Mouse (Mus musculus) testis, adult 2 months (tissue): ENCODE measurements at regions not wholly inside any gene's neighbourhood (a gene's known extent, or its start where the extent isn't known, plus 50 kb on each side); places are given as distances from the start of the nearest gene placed in this dataset.

Experiments used
- H3K27ac ChIP-seq: fragments of 200-500 bp; 2 replicates; pipeline ENCODE4 v1.5.1; 2012; ENCODE audit warnings: low read depth, low read length; ENCODE audit not compliant: control insufficient read depth, insufficient read depth
- H3K27me3 ChIP-seq: fragments of 200-500 bp; 2 replicates; pipeline ENCODE4 v1.6.1; 2012; ENCODE audit warnings: mild to moderate bottlenecking, low read length, moderate library complexity; ENCODE audit not compliant: control insufficient read depth, insufficient read depth
- H3K36me3 ChIP-seq: fragments of 200-500 bp; 2 replicates; pipeline ENCODE4 v1.6.1; 2012; ENCODE audit warnings: mild to moderate bottlenecking, low read length; ENCODE audit not compliant: control insufficient read depth, insufficient read depth
- H3K4me1 ChIP-seq: fragments of 200-500 bp; 2 replicates; pipeline ENCODE4 v1.6.1; 2012; ENCODE audit warnings: low read length; ENCODE audit not compliant: control insufficient read depth, insufficient read depth
- H3K4me3 ChIP-seq: fragments of 200-500 bp; 2 replicates; pipeline ENCODE4 v1.5.1; 2012; ENCODE audit warnings: low read depth, mild to moderate bottlenecking, low read length, moderate library complexity, mixed read lengths; ENCODE audit not compliant: control insufficient read depth
- CTCF ChIP-seq: fragments of 200-500 bp; IDR thresholded peaks from 2 replicates; pipeline ENCODE4 v1.5.1; 2012; ENCODE audit warnings: low read depth, mild to moderate bottlenecking, inconsistent platforms, low read length, moderate library complexity; ENCODE audit not compliant: control insufficient read depth, insufficient read depth, insufficient replicate concordance
- POLR2A ChIP-seq: fragments of 200-500 bp; IDR thresholded peaks from 2 replicates; pipeline ENCODE4 v1.6.1; 2012; ENCODE audit warnings: low read depth, mild to moderate bottlenecking, inconsistent platforms, low read length, moderate library complexity; ENCODE audit not compliant: control insufficient read depth

GRCm38 (mm10) chr2:45236168-45236700 lies 119.0 kb upstream of the Zeb2 start:
- TF ChIP-seq CTCF (no peak), POLR2A (no peak)
- Histone ChIP-seq H3K4me3 (no peak overlapping the region), H3K4me1 (no peaks in the 10 kb centered on the region), H3K27ac (no peak overlapping the region), H3K27me3 (no peaks in the 10 kb centered on the region), H3K36me3 (no peaks in the 10 kb centered on the region)

- Histone ChIP-seq H3K27me3 (no peaks in the 10 kb centered on the region), H3K27ac (no peak overlapping the region), H3K36me3 (no peaks in the 10 kb centered on the region), H3K4me1 (no peaks in the 10 kb centered on the region), H3K4me3 (no peak overlapping the region)
- TF ChIP-seq POLR2A, result no peak
- TF ChIP-seq CTCF, result no peak
These were observed 117.0 kb upstream of the Zeb2 start for GRCm38 (mm10) chr2:45234148-45234547.

- Histone ChIP-seq H3K36me3 (no peaks in the 10 kb centered on the region), H3K4me3 (no peak overlapping the region), H3K27me3 (no peaks in the 10 kb centered on the region), H3K27ac (no peak overlapping the region; the same call in 1 of the 2 replicates), H3K4me1 (no peaks in the 10 kb centered on the region)
- TF ChIP-seq CTCF, result no peak
- no peak for TF ChIP-seq POLR2A
These were observed 113.4 kb upstream of the Zeb2 start for GRCm38 (mm10) chr2:45230351-45231209.

DNA sequence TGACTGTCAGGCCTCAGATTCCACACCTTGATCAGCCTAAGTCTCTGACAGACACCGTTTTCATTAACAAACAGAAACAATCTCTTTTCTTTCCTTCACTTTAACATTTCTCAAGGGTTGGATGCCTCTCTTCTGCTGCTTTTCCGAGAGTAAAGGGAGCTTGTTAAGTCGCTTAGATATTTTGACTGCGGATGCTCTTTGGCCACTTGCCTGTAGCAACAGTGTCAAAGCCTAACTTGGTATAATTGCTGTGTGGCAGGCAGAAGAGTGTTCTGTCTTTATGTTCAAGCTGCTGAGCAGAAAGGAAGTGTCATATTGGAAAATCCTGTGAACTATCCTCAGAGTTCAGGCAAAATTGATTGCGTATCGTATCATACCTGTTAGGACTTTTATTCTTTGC lies 112.3 kb upstream of the Zeb2 start:
- Histone ChIP-seq H3K27ac (no peak overlapping the region), H3K4me3 (no peak overlapping the region), H3K4me1 (no peaks in the 10 kb centered on the region), H3K36me3 (no peaks in the 10 kb centered on the region), H3K27me3 (no peaks in the 10 kb centered on the region)
- no peak for TF ChIP-seq POLR2A
- TF ChIP-seq CTCF, result no peak

DNA sequence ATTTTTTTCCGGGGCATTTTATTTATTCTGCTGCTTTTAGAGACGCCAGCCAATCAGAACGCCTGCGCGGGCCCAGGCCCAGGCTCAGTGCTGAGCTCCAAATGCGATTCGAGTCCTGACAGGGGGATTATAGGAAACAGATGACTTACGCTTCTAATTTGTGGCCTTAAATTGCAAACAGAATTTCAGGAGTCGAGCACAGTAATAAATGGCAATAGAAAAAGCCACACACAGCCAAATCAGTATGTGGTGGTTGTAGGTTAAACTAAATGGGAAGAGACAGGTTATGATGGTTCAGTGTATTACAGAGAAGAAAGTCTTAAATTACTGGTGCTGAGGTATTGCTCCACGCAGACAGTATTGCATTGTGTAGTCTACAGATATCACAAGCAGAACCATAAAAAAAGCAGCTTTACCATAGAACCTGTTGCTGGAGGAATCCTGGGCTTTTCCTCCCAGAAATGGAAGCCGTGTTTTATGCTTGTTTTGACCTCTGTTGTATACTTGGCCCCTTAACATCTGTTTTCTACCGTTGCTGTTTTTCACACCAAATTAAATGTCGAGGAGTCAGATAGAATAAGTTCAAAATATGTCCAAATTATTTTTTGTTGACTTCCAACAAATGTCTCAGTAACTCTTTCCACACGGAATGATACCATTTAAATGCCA lies 110.2 kb upstream of the Zeb2 start:
- TF ChIP-seq CTCF, result no peak
- TF ChIP-seq POLR2A, result no peak

GRCm38 (mm10) chr2:45226045-45226370 lies 108.8 kb upstream of the Zeb2 start:
- Histone ChIP-seq H3K4me3 (no peak overlapping the region), H3K36me3 (no peaks in the 10 kb centered on the region), H3K27ac (no peak overlapping the region), H3K27me3 (no peaks in the 10 kb centered on the region), H3K4me1 (no peaks in the 10 kb centered on the region)
- TF ChIP-seq POLR2A, result no peak
- TF ChIP-seq CTCF, result no peak

More for the DNA sequence above, 110.2 kb upstream of the Zeb2 start:
- Histone ChIP-seq H3K36me3 (no peaks in the 10 kb centered on the region), H3K27ac (no peak overlapping the region), H3K27me3 (no peaks in the 10 kb centered on the region), H3K4me3 (no peak overlapping the region), H3K4me1 (no peaks in the 10 kb centered on the region)

DNA sequence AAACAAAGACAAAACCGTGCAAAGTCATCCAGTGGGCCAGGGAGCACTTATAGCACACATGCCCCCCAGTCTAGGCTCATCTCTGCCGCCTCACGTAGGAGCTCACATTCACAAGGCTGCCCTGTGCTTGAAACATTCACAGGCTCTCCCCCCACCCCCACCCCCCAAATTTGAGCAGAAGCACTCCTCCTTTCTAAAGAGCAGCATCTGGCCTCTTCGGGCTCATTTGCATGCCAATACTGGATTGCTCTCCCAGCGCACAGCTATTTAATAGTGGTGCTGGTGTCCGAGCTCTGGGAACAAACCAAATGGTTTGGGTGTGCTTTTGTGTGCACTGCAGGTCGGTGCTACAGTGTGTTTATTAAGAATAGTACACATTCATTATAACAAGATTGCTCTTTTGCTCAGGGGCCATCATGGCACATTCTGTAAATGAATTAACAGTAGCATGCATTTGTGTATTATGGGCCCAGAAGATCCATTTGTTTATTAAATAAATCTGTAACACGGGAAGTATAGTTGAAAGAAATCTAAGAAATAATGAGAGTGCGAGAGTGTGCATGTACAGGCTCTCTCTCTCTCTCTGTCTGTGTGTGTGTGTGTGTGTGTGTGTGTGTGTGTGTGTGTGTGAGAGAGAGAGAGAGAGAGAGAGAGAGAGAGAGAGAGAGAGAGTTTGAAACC lies 108.3 kb upstream of the Zeb2 start:
- no peaks in the 10 kb centered on the region for H3K36me3 ChIP-seq
- H3K27me3 ChIP-seq, result no peaks in the 10 kb centered on the region
- no peaks in the 10 kb centered on the region for H3K4me1 ChIP-seq
- no peak overlapping the region for H3K27ac ChIP-seq
- TF ChIP-seq CTCF (no peak), POLR2A (no peak)
- no peak overlapping the region for H3K4me3 ChIP-seq
